Mouse (Mus musculus): ENCODE data around the gene Kcnk4.

DNA sequence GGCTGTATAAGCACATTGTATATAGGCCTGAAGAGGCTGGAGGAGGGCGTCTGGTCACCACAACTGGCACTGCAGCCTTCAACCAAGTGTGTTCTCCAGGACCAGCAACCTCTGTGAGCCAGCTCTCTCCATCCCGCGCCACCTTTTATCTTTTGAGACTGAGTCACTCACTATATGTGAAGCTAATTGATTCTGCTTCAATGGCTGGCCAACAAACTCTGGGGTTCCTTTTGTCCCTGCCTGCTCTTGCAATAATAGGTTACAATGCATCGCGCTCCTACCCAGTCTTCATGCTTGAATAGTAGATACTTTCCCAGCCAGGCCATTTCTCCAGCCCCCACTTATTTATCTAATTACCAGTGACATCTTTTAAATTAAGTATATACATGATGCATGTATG, 49.3 kb upstream of the Kcnk4 start:
- TF ChIP-seq CTCF (IDR thresholded peaks at IDR 0.05; ENCODE audit: borderline replicate concordance, insufficient read depth, low read length) (no peak), POLR2A (IDR thresholded peaks at IDR 0.05; ENCODE audit: low read depth, low read length) (no peak)

Measured in embryonic fibroblast, embryonic 13.5 days (primary cell).